Mouse (Mus musculus): ENCODE measurements around the gene Bub3. TPM values are rescaled to one million over a fixed set of nuclear protein-coding genes. Genes with fewer than 3 reads are reported as not detected.

The Bub3 gene
- polyA plus RNA-seq, 1 experiment: not detected

- no peak overlapping the region for H3K4me3 ChIP-seq (ENCODE audit: insufficient read depth, low read depth, low read length)
- no peak overlapping the region for H3K27ac ChIP-seq (ENCODE audit: insufficient read depth, low read depth, low read length)
- TF ChIP-seq CTCF (IDR thresholded peaks at IDR 0.05; ENCODE audit: insufficient read depth, low read depth, low read length) (no peak), POLR2A (IDR thresholded peaks at IDR 0.05; ENCODE audit: insufficient read depth, low read depth, low read length) (no peak)
- 4% methylated on average over 13 of the region's 13 CpGs for WGBS
- H3K4me1 ChIP-seq (ENCODE audit: control insufficient read depth, insufficient read depth, low read length): no peaks in the 10 kb centered on the region; the same call in 1 of the 2 replicates
Observed at GRCm38 (mm10) chr7:131545701-131546385, 14.2 kb upstream of the Bub3 start.

GRCm38 (mm10) chr7:131546423-131546822 lies 13.6 kb upstream of the Bub3 start:
- no peak for TF ChIP-seq CTCF (IDR thresholded peaks at IDR 0.05; ENCODE audit: insufficient read depth, low read depth, low read length)
- no peak for TF ChIP-seq POLR2A (IDR thresholded peaks at IDR 0.05; ENCODE audit: insufficient read depth, low read depth, low read length)
- H3K27ac ChIP-seq (ENCODE audit: insufficient read depth, low read depth, low read length): no peak overlapping the region
- no peak overlapping the region for H3K4me3 ChIP-seq (ENCODE audit: insufficient read depth, low read depth, low read length)
- H3K4me1 ChIP-seq (ENCODE audit: control insufficient read depth, insufficient read depth, low read length): no peaks in the 10 kb centered on the region; the same call in 1 of the 2 replicates
- 4% methylated on average over 2 of the region's 2 CpGs for WGBS

DNA sequence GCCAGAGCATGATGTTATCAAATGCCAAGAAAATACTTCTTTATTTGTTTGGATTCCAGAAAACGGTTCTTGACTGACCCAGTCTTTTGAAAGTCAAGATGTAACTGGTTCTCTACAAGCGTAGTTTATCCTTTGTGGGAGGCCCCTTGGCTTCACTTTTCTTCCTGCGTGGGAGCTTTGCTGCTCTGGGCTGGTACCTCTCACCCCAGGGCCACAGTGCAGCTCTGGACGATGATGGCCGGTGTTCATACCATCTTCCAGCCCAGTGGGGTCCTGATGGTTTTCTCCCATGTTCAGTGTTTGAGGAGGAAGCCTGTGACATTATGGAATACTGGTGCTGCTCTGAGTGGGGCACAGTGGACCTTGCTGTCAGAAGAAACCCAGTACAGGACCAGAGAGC lies 12.5 kb upstream of the Bub3 start:
- Histone ChIP-seq H3K4me1 (ENCODE audit: control insufficient read depth, insufficient read depth, low read length) (no peaks in the 10 kb centered on the region), H3K4me3 (ENCODE audit: insufficient read depth, low read depth, low read length) (no peak overlapping the region), H3K27ac (ENCODE audit: insufficient read depth, low read depth, low read length) (no peak overlapping the region)
- TF ChIP-seq POLR2A (IDR thresholded peaks at IDR 0.05; ENCODE audit: insufficient read depth, low read depth, low read length) (no peak), CTCF (IDR thresholded peaks at IDR 0.05; ENCODE audit: insufficient read depth, low read depth, low read length) (no peak)
- 6% methylated on average over 5 of the region's 5 CpGs for WGBS

DNA sequence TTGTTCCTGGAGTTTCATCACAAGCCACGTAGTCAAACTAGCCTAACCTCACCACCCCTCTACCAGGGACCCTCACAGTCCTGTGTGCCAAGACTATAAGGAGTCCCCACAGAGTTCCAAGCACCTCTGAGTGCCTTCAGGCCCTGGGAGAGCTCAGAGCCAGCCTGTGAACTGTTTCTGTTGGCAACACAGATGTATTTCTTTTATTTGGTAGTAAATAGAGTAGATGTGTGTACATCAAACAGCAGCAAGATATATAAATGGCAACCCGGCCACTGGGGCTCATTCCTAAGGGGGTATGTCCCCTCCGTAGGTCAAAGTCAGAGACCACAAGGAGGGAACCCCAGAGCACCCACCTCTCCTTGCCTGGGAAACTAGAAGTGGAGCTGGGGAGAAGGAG lies 11.5 kb upstream of the Bub3 start, which contains the start of gene Hmx2:
Gene Hmx2, plus strand, starts transcription at position 301 of the 400 bp plus-strand sequence.
- no peak for TF ChIP-seq POLR2A (IDR thresholded peaks at IDR 0.05; ENCODE audit: insufficient read depth, low read depth, low read length)
- TF ChIP-seq CTCF (IDR thresholded peaks at IDR 0.05; ENCODE audit: insufficient read depth, low read depth, low read length): no peak
- H3K4me3 ChIP-seq (ENCODE audit: insufficient read depth, low read depth, low read length): no peak within 1 kb of the TSS
- 5% methylated on average over 3 of the region's 3 CpGs for WGBS
- H3K27ac ChIP-seq (ENCODE audit: insufficient read depth, low read depth, low read length): no peak within 1 kb of the TSS
- H3K4me1 ChIP-seq (ENCODE audit: control insufficient read depth, insufficient read depth, low read length): no peaks in the 10 kb centered on the region

- TF ChIP-seq POLR2A (IDR thresholded peaks at IDR 0.05; ENCODE audit: insufficient read depth, low read depth, low read length) (no peak), CTCF (IDR thresholded peaks at IDR 0.05; ENCODE audit: insufficient read depth, low read depth, low read length) (no peak)
- no peak overlapping the region for H3K4me3 ChIP-seq (ENCODE audit: insufficient read depth, low read depth, low read length)
- WGBS: 4% methylated on average over 4 of the region's 4 CpGs
- H3K27ac ChIP-seq (ENCODE audit: insufficient read depth, low read depth, low read length): no peak overlapping the region
- H3K4me1 ChIP-seq (ENCODE audit: control insufficient read depth, insufficient read depth, low read length): peaks cover 7% of the 10 kb centered on the region; the same call in 1 of the 2 replicates
Observed at GRCm38 (mm10) chr7:131551471-131551870, 8.6 kb upstream of the Bub3 start.

DNA sequence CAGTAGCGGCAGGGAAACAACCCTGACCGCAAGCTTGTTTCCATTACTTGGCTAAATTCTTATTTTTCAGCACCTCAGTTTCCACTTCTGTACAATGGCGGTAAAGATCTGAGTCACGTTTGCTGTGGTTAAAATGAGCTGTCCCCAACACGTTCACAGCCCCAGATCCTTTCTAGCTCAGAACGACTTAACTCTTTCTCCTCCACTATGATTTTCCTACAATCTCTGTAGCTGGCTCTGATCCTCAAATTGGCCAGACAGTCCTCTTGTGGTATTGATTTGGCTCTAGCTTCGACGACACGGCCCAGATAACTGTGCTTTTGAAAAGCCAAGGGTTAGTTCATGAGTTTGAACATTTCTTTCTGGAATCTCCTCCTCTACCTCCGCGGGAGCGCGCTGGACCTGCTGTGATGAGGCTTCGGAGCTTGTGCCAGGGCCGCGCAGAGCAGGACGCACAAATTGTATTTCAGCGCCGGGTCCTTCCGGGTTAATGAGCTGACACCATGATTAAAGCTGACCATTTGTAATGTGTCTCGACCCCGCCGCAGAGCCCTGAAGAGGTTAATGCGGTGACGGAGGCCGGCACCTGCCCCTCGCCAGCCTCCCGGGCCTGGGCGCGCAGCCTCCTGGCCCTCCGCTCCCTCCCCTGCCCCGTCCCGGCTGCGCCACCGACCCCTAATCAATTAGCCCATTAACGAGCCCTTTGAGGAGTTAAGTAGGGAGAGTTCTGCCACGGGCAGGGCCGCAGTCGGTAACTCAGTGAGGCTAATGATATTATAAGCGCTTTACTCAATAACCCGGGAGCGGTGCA lies 7.9 kb upstream of the Bub3 start:
- H3K4me3 ChIP-seq (ENCODE audit: insufficient read depth, low read depth, low read length): no peak overlapping the region
- 1% methylated on average over 42 of the region's 42 CpGs for WGBS
- no peak overlapping the region for H3K27ac ChIP-seq (ENCODE audit: insufficient read depth, low read depth, low read length)
- TF ChIP-seq POLR2A (IDR thresholded peaks at IDR 0.05; ENCODE audit: insufficient read depth, low read depth, low read length): no peak
- H3K4me1 ChIP-seq (ENCODE audit: control insufficient read depth, insufficient read depth, low read length): peaks cover 10% of the 10 kb centered on the region; the same call in 1 of the 2 replicates

- no peak for TF ChIP-seq CTCF (IDR thresholded peaks at IDR 0.05; ENCODE audit: insufficient read depth, low read depth, low read length)
- no peak for TF ChIP-seq POLR2A (IDR thresholded peaks at IDR 0.05; ENCODE audit: insufficient read depth, low read depth, low read length)
- Histone ChIP-seq H3K4me1 (ENCODE audit: control insufficient read depth, insufficient read depth, low read length) (peaks cover 10% of the 10 kb centered on the region; the same call in 1 of the 2 replicates), H3K4me3 (ENCODE audit: insufficient read depth, low read depth, low read length) (no peak overlapping the region), H3K27ac (ENCODE audit: insufficient read depth, low read depth, low read length) (no peak overlapping the region)
- WGBS: 4% methylated on average over 5 of the region's 5 CpGs
Observed at GRCm38 (mm10) chr7:131552781-131553180, 7.2 kb upstream of the Bub3 start.

- Histone ChIP-seq H3K4me3 (ENCODE audit: insufficient read depth, low read depth, low read length) (no peak overlapping the region), H3K27ac (ENCODE audit: insufficient read depth, low read depth, low read length) (no peak overlapping the region), H3K4me1 (ENCODE audit: control insufficient read depth, insufficient read depth, low read length) (peaks cover 10% of the 10 kb centered on the region; the same call in 1 of the 2 replicates)
- WGBS: 1% methylated on average over 39 of the region's 39 CpGs
- TF ChIP-seq CTCF (IDR thresholded peaks at IDR 0.05; ENCODE audit: insufficient read depth, low read depth, low read length) (no peak), POLR2A (IDR thresholded peaks at IDR 0.05; ENCODE audit: insufficient read depth, low read depth, low read length) (no peak)
Observed at GRCm38 (mm10) chr7:131553771-131554175, 6.2 kb upstream of the Bub3 start.

Measured in olfactory bulb, adult 2 months (tissue).